Mouse (Mus musculus) adipocyte (in vitro differentiated cells): ENCODE measurements around the gene Sema3g.
A peak's percentile ranks its signal among the peaks of the same experiment; 100 is the strongest.

Source experiments
- DNase-seq: peaks from one replicate; pipeline ENCODE4 v3.0.0-alpha.2; 2016; ENCODE audit warnings: low spot score

Gene Sema3g

DNA sequence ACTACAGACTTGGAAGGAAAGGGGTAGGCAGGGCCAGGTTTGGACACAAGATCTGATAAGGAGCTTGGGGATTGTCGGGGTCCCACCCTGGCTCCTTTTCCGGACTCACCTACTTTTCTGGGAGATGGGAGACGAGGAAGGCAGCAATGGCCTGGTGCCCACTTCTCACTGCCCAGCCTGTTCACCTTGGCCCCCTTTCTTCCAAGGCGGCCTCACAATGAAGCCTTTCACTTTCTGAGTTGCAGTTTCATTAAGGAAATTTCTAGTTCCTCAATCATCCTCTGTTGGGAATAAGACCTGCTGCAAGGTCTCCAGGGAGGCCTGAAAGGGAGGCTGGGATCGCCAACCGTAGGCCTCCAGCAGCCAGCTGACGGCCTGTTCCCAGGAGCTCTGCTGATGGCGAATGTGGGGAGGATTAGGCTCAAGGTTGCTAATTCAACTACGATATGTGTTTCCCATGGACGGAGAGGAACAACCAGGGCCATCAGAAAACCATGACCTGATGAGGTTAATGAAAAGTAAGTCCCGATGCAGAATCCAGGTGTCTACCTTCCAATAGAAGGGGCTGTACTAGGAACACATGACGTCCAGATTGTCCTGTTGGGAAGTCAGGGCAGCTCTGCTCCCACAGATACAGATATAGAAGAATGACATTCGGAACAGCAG lies 14.9 kb downstream of the Sema3g start:
- no peak for DNase-seq

DNA sequence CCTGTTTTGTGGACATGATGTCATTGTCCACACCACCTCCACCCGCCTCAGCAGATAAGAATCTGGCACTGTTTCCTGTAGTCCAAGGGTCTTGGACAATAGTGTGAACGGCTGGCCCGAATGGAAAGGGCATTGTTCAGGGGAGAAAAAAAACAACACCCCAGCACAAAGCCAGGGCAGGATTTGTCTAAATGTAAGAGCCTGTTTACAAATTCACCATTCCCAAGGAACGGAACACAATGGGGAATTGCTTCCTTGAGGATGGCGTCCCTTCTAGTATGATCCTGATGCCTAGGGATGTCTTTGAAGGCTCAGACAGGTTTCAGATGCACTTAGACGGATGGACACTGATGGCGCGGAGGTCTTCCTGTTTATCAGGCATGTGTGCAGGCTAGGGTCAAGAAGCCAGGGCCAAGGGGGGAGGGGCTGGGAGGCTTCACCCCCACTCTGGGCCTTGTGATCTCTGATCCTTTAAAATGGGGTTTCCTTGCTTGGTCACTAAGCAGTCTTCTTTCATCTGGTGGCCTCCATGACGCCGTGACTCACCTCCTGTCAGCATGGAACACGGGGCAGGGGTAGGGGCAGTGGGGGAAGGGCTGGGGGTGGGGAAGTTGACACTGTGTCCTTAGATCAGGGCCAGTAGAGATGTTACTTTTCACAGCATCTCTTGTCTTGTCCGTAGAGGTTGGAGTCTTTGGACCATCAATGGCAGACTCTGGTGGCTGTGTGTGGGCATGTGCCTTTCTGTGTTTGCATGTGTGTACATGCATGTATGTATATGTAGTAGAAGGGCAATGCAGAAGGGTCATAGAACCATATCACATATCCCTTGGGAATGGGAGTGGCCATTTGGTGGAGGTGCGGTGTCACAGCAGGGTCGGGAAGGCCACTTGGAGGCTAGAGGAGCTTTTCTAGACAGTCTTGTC lies 15.7 kb downstream of the Sema3g start:
- DNase-seq = peak; percentile 18

DNA sequence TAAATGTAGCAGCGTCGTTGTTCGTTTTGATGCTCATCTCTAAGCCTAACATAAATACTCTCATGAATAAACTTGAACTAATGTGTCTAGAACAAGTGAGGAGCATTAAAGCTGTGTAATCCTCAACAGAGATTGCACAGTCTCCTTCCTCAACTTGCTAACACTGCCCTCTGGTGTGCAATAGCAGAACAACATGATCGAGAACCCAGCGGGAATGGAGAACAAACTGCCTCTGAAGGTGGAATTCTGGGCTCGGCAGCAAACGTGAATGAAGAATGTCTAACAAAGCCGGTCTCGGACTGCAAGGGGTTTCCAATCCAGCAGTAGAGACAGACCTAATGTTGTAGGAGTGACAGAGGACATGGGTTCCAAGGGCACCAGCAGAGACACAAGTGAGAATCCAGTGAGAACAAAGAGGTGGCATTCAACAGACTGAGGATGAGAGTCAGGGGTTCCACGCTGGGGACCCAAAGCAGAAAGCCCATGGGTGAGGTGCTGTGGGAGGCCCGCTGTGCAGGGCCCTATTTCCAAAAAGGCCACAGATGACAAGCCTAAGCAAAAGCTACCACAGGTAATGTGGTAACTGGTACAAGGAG lies 16.4 kb downstream of the Sema3g start:
- peak; percentile 82 for DNase-seq

DNA sequence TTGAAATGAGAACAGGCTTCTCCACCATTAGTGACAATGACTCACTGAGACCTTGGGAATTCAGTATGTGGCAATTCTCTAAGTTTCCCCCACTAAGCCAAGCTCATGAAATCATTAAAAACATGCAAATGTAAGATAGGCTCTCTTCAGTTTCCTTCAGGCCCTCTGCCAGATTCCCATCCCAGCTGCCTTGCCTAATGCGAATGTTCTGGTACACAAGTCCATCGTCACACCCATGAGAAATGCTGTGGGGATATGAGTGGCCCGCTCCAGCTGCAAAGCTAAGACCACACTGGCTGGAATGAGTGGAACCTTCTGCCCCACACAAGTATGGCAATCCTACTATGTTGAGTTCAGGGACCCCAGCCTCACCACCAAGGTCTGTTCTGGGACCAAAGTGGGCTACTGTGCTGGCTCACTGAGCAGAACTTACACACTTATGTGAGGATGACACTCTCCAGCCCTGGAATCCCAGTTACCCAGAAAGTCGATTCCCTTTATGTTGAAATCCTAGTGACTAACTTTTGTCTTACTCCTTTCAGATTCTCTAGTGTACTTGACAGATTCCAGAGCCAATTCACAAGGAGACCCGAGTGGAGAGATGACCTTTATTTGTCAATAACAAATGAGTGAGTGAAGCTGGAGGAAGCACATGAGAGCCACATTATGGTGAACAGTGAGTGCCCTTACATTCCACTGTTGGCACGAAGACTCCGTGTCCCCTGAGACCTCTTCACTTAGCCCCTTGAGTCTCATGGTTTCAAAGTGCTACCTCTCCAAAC lies 19.6 kb downstream of the Sema3g start:
- DNase-seq = peak; percentile 58

DNA sequence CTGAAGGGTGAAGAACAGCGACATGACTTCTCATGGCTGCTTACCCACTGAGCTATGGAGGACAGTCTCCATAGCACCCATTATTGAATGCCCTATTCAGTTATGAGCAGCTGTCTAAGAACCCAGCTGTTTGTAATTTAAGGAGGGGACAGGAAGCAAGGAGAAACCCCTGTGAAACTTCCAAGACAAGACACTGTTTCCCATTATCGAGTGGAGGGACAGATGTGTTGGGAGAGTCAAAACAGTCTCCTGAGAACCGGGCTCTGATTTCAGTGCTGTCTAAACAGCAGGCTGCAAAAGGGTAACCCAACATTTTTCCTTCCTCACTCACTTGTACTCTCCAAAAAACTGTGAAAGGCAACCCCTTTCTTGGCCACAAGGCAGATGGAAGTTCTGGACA lies 22.9 kb downstream of the Sema3g start:
- no peak for DNase-seq

DNA sequence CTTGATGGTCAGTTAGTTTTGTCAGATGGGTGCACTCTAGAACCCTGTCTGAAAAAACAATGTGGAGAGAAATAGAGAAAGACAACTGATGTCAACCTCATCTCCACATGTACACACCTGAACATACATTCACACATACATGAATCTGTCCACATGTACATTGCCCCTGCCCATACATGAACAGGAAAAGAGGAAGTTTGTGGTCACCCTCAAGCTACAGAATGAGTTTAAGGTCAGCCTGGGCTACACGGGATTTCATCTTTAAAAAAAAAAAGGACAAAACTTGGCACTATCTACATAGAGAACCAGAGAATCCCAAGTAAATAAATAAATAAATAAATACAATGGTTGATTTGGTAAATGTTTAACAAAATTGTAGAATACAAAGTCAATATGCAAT lies 27.1 kb downstream of the Sema3g start:
- no peak for DNase-seq

DNA sequence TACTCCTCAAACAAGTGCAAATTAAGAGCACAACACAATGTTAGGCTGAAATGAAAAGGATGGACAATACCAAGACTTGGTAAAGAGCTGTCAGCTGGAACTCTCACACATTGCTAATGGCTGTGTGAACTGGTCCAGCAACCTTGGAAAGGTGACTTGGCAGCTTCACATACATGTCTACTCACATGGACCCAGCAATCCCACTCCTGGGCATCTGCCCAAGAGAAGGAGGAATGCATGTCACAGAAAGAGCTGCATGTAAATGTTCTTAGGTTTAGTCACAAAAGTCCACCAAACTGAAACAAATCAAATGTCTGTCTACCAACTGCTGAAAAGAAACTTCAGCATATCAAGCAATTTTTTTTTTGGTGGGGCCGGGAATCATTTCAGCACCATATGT lies 28.3 kb downstream of the Sema3g start:
- no peak for DNase-seq

DNA sequence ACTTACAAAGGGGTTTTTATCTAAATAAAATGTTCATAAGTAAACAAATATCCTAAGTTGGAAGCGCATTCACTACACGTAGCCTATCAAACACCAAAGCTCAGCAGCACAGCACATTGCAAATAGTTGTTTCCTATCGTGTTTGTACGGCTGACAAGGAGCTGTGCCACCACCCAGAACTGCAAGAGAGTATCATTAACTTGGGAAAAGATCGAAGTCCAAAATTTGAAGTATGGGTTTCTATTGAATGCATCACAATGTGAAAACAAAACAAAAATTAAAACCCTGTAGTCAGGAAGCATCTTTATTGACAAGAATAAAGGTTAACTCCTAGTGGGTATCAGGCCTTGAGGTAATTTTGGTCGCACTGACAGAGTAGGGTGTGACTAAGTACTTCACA lies 30.7 kb downstream of the Sema3g start:
- DNase-seq = no peak

DNA sequence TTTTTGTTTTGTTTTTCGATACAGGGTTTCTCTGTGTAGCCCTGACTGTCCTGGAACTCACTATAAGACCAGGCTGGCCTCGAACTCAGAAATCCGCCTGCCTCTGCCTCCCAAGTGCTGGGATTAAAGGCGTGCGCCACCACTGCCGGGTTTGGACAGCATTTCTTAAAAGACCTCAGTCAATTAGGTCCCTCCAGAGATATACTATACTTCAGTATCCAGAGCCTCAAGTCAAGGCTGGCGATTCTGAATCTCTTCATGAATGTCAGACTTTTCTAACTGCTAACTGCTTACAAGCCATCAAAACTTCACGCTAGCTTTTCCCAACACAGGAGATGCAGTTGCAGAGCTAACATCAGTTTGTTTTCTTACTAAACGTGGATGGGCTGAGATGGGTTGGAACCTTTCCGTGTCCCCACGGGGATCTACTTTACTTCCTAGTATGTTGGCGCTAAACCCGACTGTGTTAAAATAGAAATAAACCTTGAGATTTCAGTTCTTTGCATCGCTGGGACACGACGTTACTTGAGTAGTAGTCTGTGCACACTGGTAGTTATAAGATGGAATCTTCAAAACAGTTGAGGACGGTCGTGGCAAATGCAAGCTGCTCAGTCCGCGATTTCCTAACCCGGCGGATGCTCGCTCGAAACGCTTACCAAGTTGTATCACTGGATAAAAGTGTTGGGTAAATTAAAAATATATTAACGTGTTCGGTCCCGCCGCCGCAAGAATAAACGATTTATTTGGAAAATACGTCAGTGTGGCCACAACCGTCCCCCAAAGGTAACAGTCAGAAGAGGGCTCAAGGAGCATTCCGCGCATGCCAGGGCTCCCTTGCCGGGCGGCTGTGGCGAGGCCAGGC lies 32.8 kb downstream of the Sema3g start:
- no peak for DNase-seq

DNA sequence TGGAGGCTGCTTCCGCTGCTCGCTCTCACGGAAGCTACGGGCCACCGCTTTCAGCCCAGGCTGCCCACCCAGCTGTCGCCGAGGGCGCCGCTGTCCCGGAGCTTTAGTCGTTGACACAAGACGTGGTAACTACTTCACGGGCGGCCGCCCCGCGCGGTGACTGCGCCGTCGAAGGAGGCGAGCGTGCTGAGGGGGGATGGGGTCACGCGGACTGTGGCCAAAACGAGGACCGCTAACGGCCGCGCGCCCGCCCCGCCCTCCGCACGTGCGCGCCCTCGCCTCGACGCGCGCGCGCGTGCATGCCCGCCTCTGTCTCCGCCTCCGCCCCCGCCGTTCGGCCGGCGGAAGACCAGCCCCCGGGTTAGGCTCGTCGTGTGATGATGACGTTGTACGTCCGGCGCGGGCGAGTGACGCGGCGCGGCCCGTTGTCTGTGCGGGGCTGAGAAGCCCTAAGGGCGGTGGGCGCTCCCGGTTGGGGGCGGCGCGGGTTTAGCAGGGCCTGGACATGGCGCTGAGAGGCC lies 33.5 kb downstream of the Sema3g start, which contains the start of the genes Phf7 and Bap1:
Gene Phf7, minus strand, starts transcription at position 234 of the 521 bp plus-strand sequence.
Gene Bap1, plus strand, starts transcription at position 367 of the 521 bp plus-strand sequence.
- DNase-seq = peak; percentile 83

DNA sequence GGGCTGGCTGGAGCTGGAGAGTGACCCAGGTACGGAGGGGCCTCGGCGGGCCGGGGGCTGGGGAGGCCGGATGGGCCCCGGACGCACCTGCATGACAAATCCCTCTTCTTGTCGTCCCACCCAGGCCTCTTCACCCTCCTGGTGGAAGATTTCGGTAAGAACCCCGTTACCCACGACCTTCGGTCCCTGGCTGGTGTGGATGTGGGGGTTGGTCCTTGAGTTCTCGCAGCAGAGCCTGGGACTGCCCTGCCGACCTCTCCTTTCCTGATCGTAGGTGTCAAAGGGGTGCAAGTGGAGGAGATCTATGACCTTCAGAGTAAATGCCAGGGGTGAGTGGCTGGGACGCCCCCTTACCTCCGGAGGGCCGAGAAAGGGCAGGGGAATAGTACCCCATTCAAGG lies 34.0 kb downstream of the Sema3g start:
- DNase-seq = no peak

DNA sequence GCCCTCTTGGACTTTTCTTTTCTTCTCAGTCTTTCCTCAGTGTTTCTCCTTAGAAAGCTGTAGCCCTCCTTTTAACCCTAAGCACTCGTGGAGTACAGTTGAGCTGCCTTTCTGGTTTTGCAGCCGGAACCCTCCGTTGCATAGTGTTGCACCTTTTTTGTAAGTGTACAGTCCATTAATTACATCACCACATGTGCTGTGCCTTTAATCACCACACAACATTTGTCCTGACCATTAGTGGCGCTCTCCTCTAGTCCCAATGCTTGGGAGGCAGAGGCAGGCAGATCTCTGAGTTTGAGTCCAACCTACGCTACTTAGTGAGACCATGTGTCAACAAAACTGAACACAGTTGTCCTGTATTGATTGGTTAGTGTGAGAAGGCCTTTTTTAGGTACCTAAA lies 34.4 kb downstream of the Sema3g start:
- DNase-seq = no peak

DNA sequence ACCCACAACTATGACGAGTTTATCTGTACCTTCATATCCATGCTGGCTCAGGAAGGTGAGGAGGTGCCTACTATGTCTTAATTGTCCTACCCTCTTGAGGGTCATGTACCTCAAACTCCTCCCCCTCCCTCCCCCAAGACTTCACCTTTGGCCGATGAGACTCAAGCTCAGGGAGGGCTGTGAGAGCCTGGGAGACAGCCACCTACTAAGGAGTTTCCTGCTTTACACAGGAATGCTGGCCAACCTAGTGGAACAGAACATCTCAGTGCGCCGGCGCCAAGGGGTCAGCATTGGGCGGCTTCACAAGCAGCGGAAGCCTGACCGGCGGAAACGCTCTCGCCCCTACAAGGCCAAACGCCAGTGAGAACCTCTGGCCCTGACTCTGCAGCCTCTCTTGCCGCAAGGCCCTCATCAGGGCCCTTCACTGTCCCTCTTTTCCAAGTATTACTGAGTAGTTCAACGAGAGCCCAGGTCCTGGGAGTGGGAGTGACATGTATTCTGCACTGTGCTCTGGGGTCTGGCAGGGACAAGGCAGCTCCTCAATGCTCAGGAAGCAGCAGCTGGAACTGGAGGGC lies 40.9 kb downstream of the Sema3g start:
- no peak for DNase-seq

DNA sequence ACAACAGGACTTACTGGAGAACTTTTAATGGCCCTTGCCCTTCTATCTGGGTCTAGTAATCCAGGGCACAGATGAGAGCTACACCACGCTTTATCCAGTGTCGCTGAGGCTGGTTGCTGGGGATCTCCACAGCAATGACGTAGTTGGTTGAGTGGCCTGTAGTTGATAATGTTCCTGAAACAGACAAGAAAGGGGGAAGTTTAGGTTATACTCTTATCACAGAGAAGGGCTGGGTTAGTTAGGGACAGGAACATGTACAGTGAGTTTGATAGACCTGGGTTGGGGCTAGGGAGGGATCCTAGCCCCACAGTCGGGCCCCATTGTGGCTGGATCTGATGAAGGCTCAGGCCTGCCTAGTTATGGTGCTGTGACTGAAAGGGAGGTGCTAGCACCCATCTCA lies 42.7 kb downstream of the Sema3g start:
- no peak for DNase-seq

DNA sequence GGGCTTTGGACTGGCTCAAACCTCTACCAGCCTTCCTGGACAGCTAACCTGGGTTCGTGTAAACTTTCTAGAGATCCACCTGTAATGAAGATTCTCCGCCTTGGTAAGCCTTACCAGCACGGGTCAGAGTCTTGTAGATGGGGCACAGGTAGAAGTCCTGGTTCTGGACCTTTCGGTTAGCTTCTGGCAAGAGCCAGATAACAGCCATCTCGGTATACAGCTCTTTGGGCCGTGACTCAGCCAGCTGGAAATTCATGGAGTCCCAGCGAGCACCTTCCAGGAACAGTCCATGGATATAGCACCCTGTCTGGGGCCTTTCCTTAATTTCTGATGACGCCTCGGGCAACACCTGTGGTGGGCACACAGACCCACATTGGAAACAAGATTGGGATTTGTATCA lies 43.3 kb downstream of the Sema3g start:
- no peak for DNase-seq

DNA sequence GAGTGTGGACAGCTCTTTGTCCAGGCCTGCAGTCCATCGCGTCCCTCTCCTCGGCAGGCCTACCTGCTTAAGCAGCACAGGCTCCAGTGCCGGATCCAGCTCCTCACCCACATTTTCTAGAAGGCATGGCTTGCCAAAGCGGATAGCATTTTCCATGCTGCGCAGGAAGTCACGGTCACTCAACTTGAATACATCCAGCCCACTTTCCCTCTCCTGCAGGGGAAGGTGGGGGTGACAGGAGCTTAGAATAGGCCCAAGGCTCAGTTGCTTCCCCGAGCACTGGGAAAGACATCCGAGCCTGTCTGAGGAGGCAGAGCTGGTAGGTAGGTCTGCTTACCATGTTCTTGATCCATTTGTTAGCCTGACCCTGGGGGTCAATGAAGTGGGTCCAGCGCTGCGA lies 50.0 kb downstream of the Sema3g start:
- DNase-seq = no peak

DNA sequence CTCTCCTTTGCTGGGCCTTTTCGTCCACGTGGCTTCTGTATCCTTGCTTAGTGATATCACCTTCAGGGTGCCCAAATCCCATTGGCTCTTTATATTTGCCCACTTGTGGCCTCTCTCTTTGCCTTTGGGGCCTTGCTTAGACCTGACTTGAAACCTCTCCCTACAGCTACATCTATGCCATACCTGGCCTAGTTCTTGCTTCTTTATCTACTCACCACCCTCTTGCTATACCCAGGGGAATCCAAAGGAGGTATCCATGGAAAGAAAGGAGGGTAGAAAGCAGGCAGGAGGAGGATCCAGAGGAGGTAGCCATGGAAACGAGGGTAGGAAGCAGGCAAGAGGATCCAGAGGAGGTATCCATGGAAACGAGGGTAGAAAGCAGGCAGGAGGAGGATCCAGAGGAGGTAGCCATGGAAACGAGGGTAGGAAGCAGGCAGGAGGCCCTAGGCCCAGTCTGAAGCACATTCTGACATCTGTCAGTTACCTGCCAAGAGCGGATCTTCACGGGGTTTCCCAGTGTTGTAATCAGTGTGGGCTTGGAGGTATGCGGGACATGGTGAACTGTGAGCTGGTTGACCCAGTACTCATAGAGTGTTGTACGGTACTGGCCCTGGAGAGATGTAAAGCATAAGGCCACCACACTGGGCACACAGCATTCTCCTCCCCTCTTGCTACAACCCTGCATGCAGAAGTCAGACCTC lies 50.8 kb downstream of the Sema3g start:
- no peak for DNase-seq

DNA sequence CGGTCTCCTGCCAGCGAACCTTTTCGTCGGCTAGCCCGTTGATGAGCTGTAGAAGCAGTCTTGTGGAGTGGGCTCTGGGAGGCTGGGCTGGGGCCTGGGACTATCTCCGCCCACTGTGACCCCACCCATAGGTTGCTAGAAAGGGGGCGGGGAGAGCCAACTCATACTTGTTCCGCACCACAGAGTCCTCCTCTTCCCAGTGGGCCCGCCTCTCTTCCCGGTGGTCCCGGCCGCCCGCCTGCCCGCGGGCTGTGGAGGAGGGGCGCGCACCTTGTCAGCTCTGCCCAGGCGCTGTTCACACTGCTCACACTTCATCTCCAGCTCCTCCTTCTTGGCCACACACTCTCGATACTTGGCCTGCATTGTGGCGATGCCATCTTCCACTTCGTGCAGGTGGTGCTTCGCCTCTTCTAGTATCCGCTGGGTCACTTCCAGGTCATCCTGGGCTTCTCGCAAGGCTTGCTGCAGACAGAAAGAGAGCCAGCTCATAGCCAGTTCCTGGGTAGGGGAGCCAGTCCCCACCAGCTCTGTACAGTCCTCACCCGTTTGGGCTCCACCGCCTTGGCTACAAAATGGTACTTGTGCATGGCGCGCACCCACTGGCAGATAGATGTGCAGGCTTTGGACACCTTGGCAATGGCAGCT lies 51.9 kb downstream of the Sema3g start:
- no peak for DNase-seq

DNA sequence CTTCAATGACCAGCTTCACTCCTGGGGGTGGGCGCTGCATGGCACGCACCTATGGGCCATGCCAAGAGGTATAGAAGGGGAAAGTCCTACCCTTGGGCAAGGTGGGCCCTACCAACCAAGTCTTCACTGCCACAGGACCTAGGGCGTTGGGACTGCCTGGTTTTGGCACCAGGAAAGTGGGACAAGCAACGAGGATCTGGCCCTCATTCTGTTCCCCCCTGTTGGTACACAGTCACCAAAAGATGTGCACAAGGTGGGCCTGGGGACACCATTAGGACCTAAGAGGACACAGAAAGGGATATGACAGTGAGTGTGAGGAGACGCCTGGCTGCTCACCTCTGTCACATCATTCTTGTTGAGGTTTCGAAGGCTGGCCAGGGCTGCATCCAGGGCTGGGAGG lies 53.5 kb downstream of the Sema3g start:
- DNase-seq = no peak
